Mouse (Mus musculus): Measurements from ENCODE around the gene Arfip2. TPM values are rescaled to one million over a fixed set of nuclear protein-coding genes. Genes with fewer than 3 reads are reported as not detected.

Gene Arfip2
- polyA plus RNA-seq (2012; rRNA removed): 181 and 182 TPM in 2 replicates
- polyA plus RNA-seq (2014; fragmentation: Nextera tagmentation; extraction: Ambion mirVana): 106 and 110 TPM in 2 replicates

DNA sequence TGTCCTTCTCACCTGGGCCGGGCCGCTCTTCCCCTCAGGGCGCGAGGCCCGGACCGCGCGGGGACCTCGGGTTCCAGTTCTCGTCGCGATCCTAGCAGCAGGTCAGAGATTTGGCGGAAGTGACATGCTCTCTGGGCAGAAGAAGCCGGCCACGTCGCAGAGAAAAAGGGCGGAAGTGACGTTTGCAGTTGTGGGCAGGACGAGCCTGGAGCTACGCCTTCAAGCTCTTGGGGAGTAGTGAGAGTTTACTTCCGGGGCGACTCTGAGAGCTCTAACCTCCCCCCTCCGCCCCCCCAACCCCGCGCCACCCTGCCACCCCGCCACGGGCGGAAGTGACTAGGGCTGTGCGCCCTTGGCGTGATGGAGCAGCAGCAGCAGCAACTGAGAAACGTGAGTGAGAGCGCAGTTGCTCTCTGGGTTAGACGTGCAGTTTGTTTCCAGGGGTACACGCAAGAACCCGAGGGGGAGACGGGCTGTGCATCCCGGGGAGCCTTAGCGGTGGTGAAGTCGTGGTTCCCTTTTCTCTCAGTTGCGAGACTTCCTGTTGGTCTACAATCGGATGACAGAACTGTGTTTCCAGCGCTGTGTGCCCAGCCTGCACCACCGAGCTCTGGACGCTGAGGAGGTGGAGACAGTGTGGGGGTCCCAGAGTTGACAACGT is at the start of gene Arfip2, which contains the start of gene Gm45799:
Gene Arfip2, minus strand, starts transcription at position 184 of the 661 bp plus-strand sequence.
Gene Gm45799, plus strand, starts transcription at position 320 of the 661 bp plus-strand sequence.
- peak within 1 kb of the TSS; percentile 82 for H3K9ac ChIP-seq (ENCODE audit: low read depth, low read length, severe bottlenecking)
- peak; percentile 99 for DNase-seq (ENCODE audit: low spot score)
- no peaks in the 10 kb centered on the region for H3K27me3 ChIP-seq (ENCODE audit: control insufficient read depth, insufficient read depth, low read length)
- peaks cover 14% of the 10 kb centered on the region; the same call in 1 of the 2 replicates for H3K4me1 ChIP-seq (ENCODE audit: control insufficient read depth, insufficient read depth, low read length)
- peak within 1 kb of the TSS; percentile 87 for H3K27ac ChIP-seq (replicated peaks; ENCODE audit: low read depth, low read length)
- peaks cover 44% of the 10 kb centered on the region for H3K36me3 ChIP-seq (ENCODE audit: control insufficient read depth, insufficient read depth, low read length)
- TF ChIP-seq POLR2A (IDR thresholded peaks at IDR 0.05; ENCODE audit: borderline replicate concordance, extremely low read depth, insufficient read depth, insufficient read length): peak; percentile 30; the same call in 1 of the 2 replicates
- WGBS: 0% methylated on average over 38 of the region's 45 CpGs
- H3K4me2 ChIP-seq (replicated peaks; ENCODE audit: low read depth, low read length, severe bottlenecking): peak within 1 kb of the TSS; percentile 93
- no peaks in the 10 kb centered on the region for H3K9me3 ChIP-seq (ENCODE audit: control insufficient read depth, low read length)
- peak; percentile 98 for ATAC-seq (ENCODE audit: low FRiP score, low read depth)
- H3K4me3 ChIP-seq (replicated peaks; ENCODE audit: low read length): peak within 1 kb of the TSS; percentile 77

DNA sequence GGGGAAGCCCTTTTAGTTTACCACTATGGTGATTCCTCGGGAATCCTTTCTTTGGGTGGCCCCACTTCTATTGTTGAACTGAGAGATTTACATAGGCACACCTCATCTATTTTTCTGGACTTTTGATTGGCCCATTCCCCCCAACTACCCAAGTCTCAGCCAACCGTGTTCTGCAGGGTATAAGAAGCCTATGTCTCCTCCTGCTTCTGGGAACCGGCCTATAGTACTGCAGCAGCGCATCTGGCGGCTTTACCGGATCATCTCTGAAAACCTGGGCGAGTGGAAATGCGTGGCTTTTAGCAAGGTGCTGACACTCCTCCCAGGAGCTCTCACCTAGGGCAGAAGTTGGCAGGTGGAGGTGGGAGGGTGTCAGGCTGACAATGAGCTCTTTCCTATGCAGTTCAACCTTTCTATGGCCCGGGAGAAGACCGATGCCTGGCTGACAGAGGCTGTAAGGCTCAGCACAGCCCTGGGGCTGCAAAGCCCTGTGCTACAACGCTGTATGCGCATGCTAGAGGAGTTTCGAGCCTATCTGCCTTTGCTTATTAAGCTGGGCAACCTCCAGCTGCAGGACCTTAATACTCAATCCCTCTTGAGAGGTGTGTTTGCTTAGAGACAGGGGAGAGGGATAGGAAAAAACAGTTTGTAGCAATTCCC is 45.5 kb upstream of the Arfip2 start:
- H3K4me2 ChIP-seq (replicated peaks; ENCODE audit: low read depth, low read length, severe bottlenecking): no peak overlapping the region
- H3K9ac ChIP-seq (ENCODE audit: low read depth, low read length, severe bottlenecking): no peak overlapping the region
- H3K4me1 ChIP-seq (ENCODE audit: control insufficient read depth, insufficient read depth, low read length): no peaks in the 10 kb centered on the region
- 12% methylated on average over 13 of the region's 13 CpGs for WGBS
- H3K27ac ChIP-seq (replicated peaks; ENCODE audit: low read depth, low read length): no peak overlapping the region
- DNase-seq (ENCODE audit: low spot score) (peak; percentile 13), ATAC-seq (ENCODE audit: low FRiP score, low read depth) (peak; percentile 80)
- H3K27me3 ChIP-seq (ENCODE audit: control insufficient read depth, insufficient read depth, low read length): no peaks in the 10 kb centered on the region
- TF ChIP-seq POLR2A (IDR thresholded peaks at IDR 0.05; ENCODE audit: borderline replicate concordance, extremely low read depth, insufficient read depth, insufficient read length): no peak
- no peak overlapping the region for H3K4me3 ChIP-seq (replicated peaks; ENCODE audit: low read length)
- no peaks in the 10 kb centered on the region for H3K9me3 ChIP-seq (ENCODE audit: control insufficient read depth, low read length)
- no peaks in the 10 kb centered on the region for H3K36me3 ChIP-seq (ENCODE audit: control insufficient read depth, insufficient read depth, low read length)

DNA sequence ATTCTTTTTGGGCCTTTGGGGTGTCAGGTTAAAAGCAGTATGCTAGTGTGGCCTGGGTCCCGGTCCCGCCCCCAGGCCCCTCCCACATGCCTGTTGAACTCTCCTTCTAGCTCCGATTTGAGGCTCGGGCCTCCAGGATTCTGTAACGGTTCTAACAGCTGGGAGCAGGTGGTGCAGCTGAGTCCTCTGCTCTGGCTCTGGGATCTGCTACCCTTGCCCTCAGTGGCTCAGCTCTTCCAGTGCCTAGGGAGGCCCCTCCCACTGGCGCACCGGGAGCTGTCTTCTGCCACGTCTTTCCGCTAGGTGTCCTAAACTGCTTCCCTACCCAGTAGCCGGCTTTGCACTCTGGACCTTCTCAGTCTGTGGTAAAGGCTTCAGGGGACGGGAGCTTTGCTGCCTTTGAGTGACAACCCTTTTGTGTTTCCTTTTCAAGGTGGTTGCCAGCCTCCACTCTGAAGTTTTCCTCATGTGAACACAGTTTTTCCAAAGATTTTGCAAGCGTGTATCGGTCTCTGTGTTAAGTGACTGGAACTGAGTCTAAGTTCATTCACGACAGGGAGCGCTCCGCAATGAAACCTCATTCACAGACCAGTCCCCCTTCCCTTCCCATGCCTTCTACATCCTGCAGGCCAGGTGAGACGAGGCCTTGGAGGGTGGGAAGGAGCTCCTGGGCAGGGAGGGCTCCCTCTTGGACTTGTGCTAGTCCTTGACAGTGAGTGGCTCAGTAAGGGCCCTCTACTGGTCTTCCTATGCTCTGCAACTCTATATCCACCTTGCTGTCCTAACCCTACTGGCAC is 10.6 kb upstream of the Arfip2 start, which contains the start of gene Dnhd1:
Gene Dnhd1, plus strand, starts transcription at position 189 of the 797 bp plus-strand sequence.
- Histone ChIP-seq H3K4me2 (replicated peaks; ENCODE audit: low read depth, low read length, severe bottlenecking) (peak within 1 kb of the TSS; percentile 65), H3K4me3 (replicated peaks; ENCODE audit: low read length) (peak within 1 kb of the TSS; percentile 41), H3K9ac (ENCODE audit: low read depth, low read length, severe bottlenecking) (peak within 1 kb of the TSS; percentile 21; the same call in 1 of the 2 replicates), H3K27ac (replicated peaks; ENCODE audit: low read depth, low read length) (peak within 1 kb of the TSS; percentile 62), H3K4me1 (ENCODE audit: control insufficient read depth, insufficient read depth, low read length) (no peaks in the 10 kb centered on the region), H3K27me3 (ENCODE audit: control insufficient read depth, insufficient read depth, low read length) (no peaks in the 10 kb centered on the region), H3K36me3 (ENCODE audit: control insufficient read depth, insufficient read depth, low read length) (0 out of 2 replicates have a peak, but pooled peaks cover 3% of the 10 kb centered on the region), H3K9me3 (ENCODE audit: control insufficient read depth, low read length) (no peaks in the 10 kb centered on the region)
- TF ChIP-seq POLR2A (IDR thresholded peaks at IDR 0.05; ENCODE audit: borderline replicate concordance, extremely low read depth, insufficient read depth, insufficient read length): no peak
- 2% methylated on average over 17 of the region's 17 CpGs for WGBS
- DNase-seq (ENCODE audit: low spot score) (peak; percentile 81), ATAC-seq (ENCODE audit: low FRiP score, low read depth) (peak; percentile 91)

DNA sequence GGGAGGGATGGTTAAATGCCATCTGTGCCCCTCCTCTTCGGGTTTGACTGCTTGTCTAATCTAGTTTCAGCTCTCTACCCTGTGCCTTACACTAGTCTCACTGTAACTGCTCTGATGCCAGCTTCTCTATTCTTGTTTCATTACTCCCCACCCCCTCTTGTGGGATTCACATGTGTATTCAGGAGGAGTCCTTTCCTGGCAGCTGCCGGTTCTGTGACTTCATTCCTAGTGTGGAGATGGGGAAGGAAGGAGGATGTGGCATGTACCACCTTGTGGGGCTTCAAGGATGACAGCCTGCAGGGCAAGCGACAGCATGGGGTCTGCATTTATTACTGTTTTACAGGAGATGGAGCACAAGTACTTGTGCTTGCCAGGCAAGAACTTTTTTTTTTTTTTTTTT is 1.7 kb upstream of the Arfip2 start:
- ATAC-seq (ENCODE audit: low FRiP score, low read depth) (no peak), DNase-seq (ENCODE audit: low spot score) (no peak)
- Histone ChIP-seq H3K4me2 (replicated peaks; ENCODE audit: low read depth, low read length, severe bottlenecking) (peak overlapping the region; percentile 87; the same call in 1 of the 2 replicates), H3K4me3 (replicated peaks; ENCODE audit: low read length) (no peak overlapping the region), H3K9ac (ENCODE audit: low read depth, low read length, severe bottlenecking) (no peak overlapping the region), H3K4me1 (ENCODE audit: control insufficient read depth, insufficient read depth, low read length) (peaks cover 14% of the 10 kb centered on the region; the same call in 1 of the 2 replicates), H3K27me3 (ENCODE audit: control insufficient read depth, insufficient read depth, low read length) (no peaks in the 10 kb centered on the region), H3K36me3 (ENCODE audit: control insufficient read depth, insufficient read depth, low read length) (peaks cover 35% of the 10 kb centered on the region), H3K9me3 (ENCODE audit: control insufficient read depth, low read length) (no peaks in the 10 kb centered on the region), H3K27ac (replicated peaks; ENCODE audit: low read depth, low read length) (no peak overlapping the region)
- 81% methylated on average over 3 of the region's 3 CpGs for WGBS
- TF ChIP-seq POLR2A (IDR thresholded peaks at IDR 0.05; ENCODE audit: borderline replicate concordance, extremely low read depth, insufficient read depth, insufficient read length): no peak

DNA sequence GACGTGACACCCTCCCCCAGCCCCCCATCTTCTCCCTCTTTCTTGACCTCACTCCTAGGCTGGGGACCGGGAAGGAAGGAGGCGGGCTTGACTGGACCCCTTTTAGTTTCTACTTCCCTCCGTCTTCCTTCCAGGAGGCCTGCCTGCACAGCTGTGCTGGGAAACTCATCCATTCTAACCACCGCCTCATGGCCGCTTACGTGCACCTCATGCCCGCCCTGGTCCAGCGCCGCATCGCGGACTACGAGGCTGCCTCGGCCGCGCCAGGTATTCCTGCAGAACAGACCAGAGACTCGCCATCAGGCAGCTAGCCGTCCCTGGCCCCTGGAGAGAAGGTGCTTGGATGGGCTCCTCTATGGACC is 659 bp upstream of the Arfip2 start:
- H3K4me1 ChIP-seq (ENCODE audit: control insufficient read depth, insufficient read depth, low read length): peaks cover 14% of the 10 kb centered on the region; the same call in 1 of the 2 replicates
- ATAC-seq (ENCODE audit: low FRiP score, low read depth) (no peak; the same call in 1 of the 2 replicates), DNase-seq (ENCODE audit: low spot score) (no peak)
- H3K9me3 ChIP-seq (ENCODE audit: control insufficient read depth, low read length): no peaks in the 10 kb centered on the region
- H3K27ac ChIP-seq (replicated peaks; ENCODE audit: low read depth, low read length): peak overlapping the region; percentile 87
- peak overlapping the region; percentile 87 for H3K4me2 ChIP-seq (replicated peaks; ENCODE audit: low read depth, low read length, severe bottlenecking)
- TF ChIP-seq POLR2A (IDR thresholded peaks at IDR 0.05; ENCODE audit: borderline replicate concordance, extremely low read depth, insufficient read depth, insufficient read length): no peak
- peak overlapping the region; percentile 77 for H3K4me3 ChIP-seq (replicated peaks; ENCODE audit: low read length)
- no peaks in the 10 kb centered on the region for H3K27me3 ChIP-seq (ENCODE audit: control insufficient read depth, insufficient read depth, low read length)
- H3K36me3 ChIP-seq (ENCODE audit: control insufficient read depth, insufficient read depth, low read length): peaks cover 44% of the 10 kb centered on the region
- peak overlapping the region; percentile 82 for H3K9ac ChIP-seq (ENCODE audit: low read depth, low read length, severe bottlenecking)
- 0% methylated on average over 17 of the region's 18 CpGs for WGBS

All from limb, embryonic 14.5 days (tissue).